Mouse (Mus musculus): ENCODE data around the gene Kctd7. TPM values are rescaled to one million over a fixed set of nuclear protein-coding genes. Genes with fewer than 3 reads are reported as not detected.

Kctd7 gene
- polyA plus RNA-seq, 1 experiment from 2014 or later, result 5.3 TPM

DNA sequence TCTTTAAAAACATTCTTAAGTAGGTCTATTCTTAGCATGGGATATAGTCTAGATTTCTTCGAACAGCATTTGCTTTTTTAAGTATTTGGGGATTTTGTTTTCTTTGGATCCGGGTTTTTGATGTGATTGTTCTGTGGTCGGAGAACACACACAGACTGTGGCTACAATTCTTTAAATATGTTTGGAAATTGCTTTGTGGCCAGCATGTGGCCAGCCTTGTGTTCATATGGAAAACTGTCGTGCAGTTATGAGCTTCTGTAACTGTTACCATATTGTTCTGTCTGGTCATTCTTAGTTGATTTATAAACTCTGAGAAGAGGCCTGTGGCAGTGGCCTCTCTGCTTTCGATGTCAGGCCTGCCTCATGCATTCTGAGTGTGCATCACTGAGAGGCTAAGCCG is 26.7 kb upstream of the Kctd7 start:
- Histone ChIP-seq H3K4me3 (ENCODE audit: low read depth, low read length) (no peak overlapping the region), H3K4me1 (ENCODE audit: control insufficient read depth, insufficient read depth, low read length) (no peaks in the 10 kb centered on the region), H3K4me2 (no peak overlapping the region), H3K27me3 (ENCODE audit: control insufficient read depth, insufficient read depth, low read length) (no peaks in the 10 kb centered on the region), H3K9me3 (ENCODE audit: control insufficient read depth, low read length) (no peaks in the 10 kb centered on the region), H3K9ac (ENCODE audit: low read length) (no peak overlapping the region), H3K36me3 (ENCODE audit: control insufficient read depth, insufficient read depth, low read length) (no peaks in the 10 kb centered on the region), H3K27ac (ENCODE audit: low read depth, low read length) (no peak overlapping the region)
- whole genome bisulfite sequencing, result 87% methylated on average over 6 of the region's 6 CpGs
- DNase-seq (ENCODE audit: low spot score, missing footprints) (no peak), ATAC-seq (ENCODE audit: low FRiP score) (no peak)

DNA sequence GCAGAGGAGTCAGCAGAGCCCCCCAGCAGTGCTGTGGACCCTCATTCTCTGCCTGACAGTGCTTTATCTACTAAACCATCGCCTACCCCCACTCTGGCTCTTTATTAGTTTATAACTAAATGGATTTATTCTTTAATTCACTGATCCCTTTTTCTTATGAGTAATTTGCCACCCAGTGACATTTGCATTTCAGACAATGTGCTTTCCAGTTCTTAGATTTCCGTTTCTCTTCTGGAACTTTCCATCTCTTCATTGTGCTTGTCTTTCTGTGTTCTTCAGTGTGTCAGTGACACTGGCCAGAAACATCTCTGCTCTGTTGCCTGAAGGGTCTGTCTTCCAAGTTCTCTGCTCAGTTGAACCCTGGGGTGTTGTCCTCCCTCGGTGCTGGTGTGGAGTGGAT is 25.4 kb upstream of the Kctd7 start:
- DNase-seq (ENCODE audit: low spot score, missing footprints) (no peak), ATAC-seq (ENCODE audit: low FRiP score) (no peak)
- 87% methylated on average over 3 of the region's 3 CpGs for WGBS
- Histone ChIP-seq H3K4me1 (ENCODE audit: control insufficient read depth, insufficient read depth, low read length) (no peaks in the 10 kb centered on the region), H3K9ac (ENCODE audit: low read length) (no peak overlapping the region), H3K4me3 (ENCODE audit: low read depth, low read length) (no peak overlapping the region), H3K9me3 (ENCODE audit: control insufficient read depth, low read length) (no peaks in the 10 kb centered on the region), H3K27me3 (ENCODE audit: control insufficient read depth, insufficient read depth, low read length) (no peaks in the 10 kb centered on the region), H3K27ac (ENCODE audit: low read depth, low read length) (no peak overlapping the region), H3K4me2 (no peak overlapping the region), H3K36me3 (ENCODE audit: control insufficient read depth, insufficient read depth, low read length) (no peaks in the 10 kb centered on the region)

DNA sequence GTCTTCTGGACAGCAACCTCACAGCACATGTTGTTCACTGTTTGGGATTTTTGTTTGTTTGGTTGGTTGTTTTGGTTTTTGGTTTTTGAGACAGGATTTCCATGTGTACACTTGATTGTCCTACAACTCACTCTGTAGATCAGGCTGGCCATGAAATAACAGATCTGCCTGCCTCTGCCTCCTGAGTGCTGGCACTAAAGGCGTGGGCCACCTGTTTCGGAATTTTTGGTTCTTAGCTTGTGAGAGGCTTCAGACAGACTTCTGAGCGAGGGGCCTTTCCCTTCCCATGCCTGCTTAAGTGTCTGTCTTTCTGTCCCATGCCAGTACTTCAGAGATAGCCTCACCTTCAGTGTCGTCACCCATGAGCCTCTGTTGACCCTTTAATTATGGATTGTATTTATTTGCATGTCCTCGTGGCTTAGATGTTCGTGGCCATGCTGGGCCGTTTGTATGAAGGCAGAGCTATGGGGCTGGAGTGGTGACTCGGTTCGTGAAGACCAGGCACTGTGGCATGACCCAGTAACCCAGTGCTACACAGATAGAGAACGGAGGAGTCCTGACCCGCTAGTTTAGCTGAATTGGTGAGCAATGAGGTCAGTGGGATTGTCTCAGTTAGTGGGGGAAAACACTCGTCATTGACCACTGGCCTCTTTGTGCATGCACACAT is 24.5 kb upstream of the Kctd7 start:
- H3K36me3 ChIP-seq (ENCODE audit: control insufficient read depth, insufficient read depth, low read length), result no peaks in the 10 kb centered on the region
- H3K4me3 ChIP-seq (ENCODE audit: low read depth, low read length), result no peak overlapping the region
- ATAC-seq (ENCODE audit: low FRiP score) (no peak), DNase-seq (ENCODE audit: low spot score, missing footprints) (no peak)
- H3K27me3 ChIP-seq (ENCODE audit: control insufficient read depth, insufficient read depth, low read length), result no peaks in the 10 kb centered on the region
- H3K4me2 ChIP-seq, result no peak overlapping the region
- WGBS, result 89% methylated on average over 12 of the region's 12 CpGs
- no peak overlapping the region for H3K27ac ChIP-seq (ENCODE audit: low read depth, low read length)
- no peaks in the 10 kb centered on the region for H3K4me1 ChIP-seq (ENCODE audit: control insufficient read depth, insufficient read depth, low read length)
- no peaks in the 10 kb centered on the region for H3K9me3 ChIP-seq (ENCODE audit: control insufficient read depth, low read length)
- no peak overlapping the region for H3K9ac ChIP-seq (ENCODE audit: low read length)

DNA sequence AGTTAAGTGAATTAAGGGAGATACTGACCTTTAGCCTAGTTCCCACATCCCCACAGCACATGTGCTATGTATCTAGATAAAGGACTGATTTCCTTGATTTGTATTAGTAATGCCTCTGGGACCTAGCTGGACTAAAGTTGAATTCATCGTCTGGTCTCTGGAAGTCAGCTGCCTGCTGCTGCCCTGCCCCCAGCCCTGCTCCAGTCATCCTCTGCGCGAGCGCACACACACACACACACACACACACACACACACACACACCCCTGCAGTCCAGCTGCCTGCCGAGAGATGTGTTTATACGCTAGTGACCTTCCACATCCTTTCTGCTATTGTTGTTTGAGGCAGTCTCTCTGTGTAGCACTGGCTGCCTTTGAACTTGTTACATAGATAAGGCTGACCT is 23.8 kb upstream of the Kctd7 start:
- no peak for ATAC-seq (ENCODE audit: low FRiP score)
- Histone ChIP-seq H3K27ac (ENCODE audit: low read depth, low read length) (no peak overlapping the region), H3K4me2 (no peak overlapping the region), H3K36me3 (ENCODE audit: control insufficient read depth, insufficient read depth, low read length) (no peaks in the 10 kb centered on the region), H3K9me3 (ENCODE audit: control insufficient read depth, low read length) (no peaks in the 10 kb centered on the region), H3K4me3 (ENCODE audit: low read depth, low read length) (no peak overlapping the region), H3K27me3 (ENCODE audit: control insufficient read depth, insufficient read depth, low read length) (no peaks in the 10 kb centered on the region), H3K4me1 (ENCODE audit: control insufficient read depth, insufficient read depth, low read length) (no peaks in the 10 kb centered on the region), H3K9ac (ENCODE audit: low read length) (no peak overlapping the region)
- WGBS, result 71% methylated on average over 6 of the region's 6 CpGs
- DNase-seq (ENCODE audit: low spot score, missing footprints), result no peak

DNA sequence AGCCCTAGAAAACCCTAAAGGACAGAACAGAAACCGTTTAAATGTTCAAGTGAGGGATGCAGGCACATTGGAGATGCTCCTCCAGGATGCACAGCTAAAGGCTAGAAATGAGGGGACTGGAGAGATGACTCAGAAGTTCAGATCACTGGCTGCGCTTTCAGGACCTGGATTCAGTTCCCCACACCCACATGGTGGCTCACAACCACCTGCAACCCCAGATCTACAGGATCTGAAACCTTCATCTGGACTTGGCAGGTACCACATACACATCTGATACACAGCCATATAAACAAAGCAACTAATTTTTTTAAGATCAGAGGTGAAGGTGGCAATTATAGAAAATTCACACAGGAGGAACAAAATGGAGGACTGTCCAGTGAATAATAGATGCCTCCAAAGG is 22.3 kb upstream of the Kctd7 start:
- Histone ChIP-seq H3K4me1 (ENCODE audit: control insufficient read depth, insufficient read depth, low read length) (no peaks in the 10 kb centered on the region), H3K4me3 (ENCODE audit: low read depth, low read length) (no peak overlapping the region), H3K4me2 (no peak overlapping the region), H3K27me3 (ENCODE audit: control insufficient read depth, insufficient read depth, low read length) (no peaks in the 10 kb centered on the region), H3K9me3 (ENCODE audit: control insufficient read depth, low read length) (no peaks in the 10 kb centered on the region), H3K27ac (ENCODE audit: low read depth, low read length) (no peak overlapping the region), H3K36me3 (ENCODE audit: control insufficient read depth, insufficient read depth, low read length) (no peaks in the 10 kb centered on the region), H3K9ac (ENCODE audit: low read length) (no peak overlapping the region; the same call in 1 of the 2 replicates)
- no peak for DNase-seq (ENCODE audit: low spot score, missing footprints)
- ATAC-seq (ENCODE audit: low FRiP score), result no peak
- 83% methylated on average over 2 of the region's 2 CpGs for WGBS

DNA sequence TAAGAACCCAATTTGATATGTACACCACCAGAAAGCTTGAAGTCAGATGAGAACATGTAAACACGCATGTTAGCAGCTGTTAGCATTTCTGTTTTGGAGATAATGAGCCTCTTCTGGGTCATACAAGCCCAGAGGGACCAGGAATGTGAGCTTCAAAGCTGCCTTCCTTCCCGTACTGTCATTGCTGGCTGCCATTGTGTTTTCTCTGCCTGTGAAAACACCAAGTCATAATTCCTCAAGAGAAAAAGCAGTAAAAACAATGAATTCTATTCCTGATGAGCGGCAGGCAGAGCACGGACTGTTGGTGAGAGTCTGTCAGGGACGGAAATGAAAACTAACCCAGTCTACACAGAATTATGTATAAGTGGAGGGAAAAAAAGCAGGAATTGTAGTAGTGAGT is 20.4 kb upstream of the Kctd7 start:
- H3K36me3 ChIP-seq (ENCODE audit: control insufficient read depth, insufficient read depth, low read length), result no peaks in the 10 kb centered on the region
- DNase-seq (ENCODE audit: low spot score, missing footprints), result no peak
- H3K4me3 ChIP-seq (ENCODE audit: low read depth, low read length), result no peak overlapping the region
- no peak for ATAC-seq (ENCODE audit: low FRiP score)
- no peaks in the 10 kb centered on the region for H3K27me3 ChIP-seq (ENCODE audit: control insufficient read depth, insufficient read depth, low read length)
- no peaks in the 10 kb centered on the region for H3K9me3 ChIP-seq (ENCODE audit: control insufficient read depth, low read length)
- H3K27ac ChIP-seq (ENCODE audit: low read depth, low read length), result no peak overlapping the region
- no peaks in the 10 kb centered on the region for H3K4me1 ChIP-seq (ENCODE audit: control insufficient read depth, insufficient read depth, low read length)
- H3K4me2 ChIP-seq, result no peak overlapping the region
- no peak overlapping the region for H3K9ac ChIP-seq (ENCODE audit: low read length)
- WGBS, result 88% methylated on average over 5 of the region's 5 CpGs

DNA sequence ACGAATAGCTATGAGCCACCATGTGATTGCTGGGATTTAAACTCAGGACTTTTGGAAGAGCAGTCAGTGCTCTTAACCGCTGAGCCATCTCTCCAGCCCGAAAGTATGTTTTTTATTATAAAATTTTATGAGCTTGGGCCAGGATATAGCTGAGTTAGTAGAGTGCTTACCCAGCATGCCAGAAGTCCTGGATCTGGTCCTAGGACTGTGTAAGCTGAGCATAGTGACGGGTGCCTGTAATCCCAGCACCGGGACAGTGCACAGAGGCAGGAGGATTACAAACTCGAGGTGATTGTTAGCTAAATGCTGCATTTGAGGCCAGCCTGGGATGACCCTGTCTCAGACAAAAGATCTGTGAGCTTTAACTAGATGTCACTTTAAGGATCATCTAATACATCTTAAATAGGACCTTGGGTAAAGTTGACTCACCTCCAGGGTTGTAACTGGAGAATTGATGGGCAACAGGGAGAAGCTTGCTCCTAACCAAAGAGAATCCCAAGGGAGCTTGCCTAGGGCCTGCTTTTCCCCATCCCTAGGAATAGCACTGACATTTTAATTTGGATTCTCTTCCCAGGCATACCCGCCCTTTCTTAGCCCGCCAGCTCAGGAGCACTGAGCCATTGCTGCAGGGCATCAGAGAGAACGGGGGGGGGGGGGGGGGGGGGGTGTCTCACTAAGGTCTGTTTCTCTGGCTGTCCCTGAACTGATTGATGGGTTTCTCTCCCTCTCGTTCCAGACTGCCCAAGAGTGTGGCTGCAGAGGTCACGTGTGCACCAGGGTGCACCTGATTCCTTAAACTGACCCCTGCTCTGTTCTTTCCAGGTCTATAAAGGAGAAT is 15.8 kb upstream of the Kctd7 start:
- 74% methylated on average over 11 of the region's 11 CpGs for WGBS
- Histone ChIP-seq H3K9ac (ENCODE audit: low read length) (no peak overlapping the region), H3K9me3 (ENCODE audit: control insufficient read depth, low read length) (no peaks in the 10 kb centered on the region), H3K4me1 (ENCODE audit: control insufficient read depth, insufficient read depth, low read length) (no peaks in the 10 kb centered on the region), H3K27me3 (ENCODE audit: control insufficient read depth, insufficient read depth, low read length) (no peaks in the 10 kb centered on the region), H3K4me2 (no peak overlapping the region), H3K27ac (ENCODE audit: low read depth, low read length) (no peak overlapping the region), H3K36me3 (ENCODE audit: control insufficient read depth, insufficient read depth, low read length) (no peaks in the 10 kb centered on the region), H3K4me3 (ENCODE audit: low read depth, low read length) (no peak overlapping the region)
- ATAC-seq (ENCODE audit: low FRiP score) (no peak), DNase-seq (ENCODE audit: low spot score, missing footprints) (no peak)

DNA sequence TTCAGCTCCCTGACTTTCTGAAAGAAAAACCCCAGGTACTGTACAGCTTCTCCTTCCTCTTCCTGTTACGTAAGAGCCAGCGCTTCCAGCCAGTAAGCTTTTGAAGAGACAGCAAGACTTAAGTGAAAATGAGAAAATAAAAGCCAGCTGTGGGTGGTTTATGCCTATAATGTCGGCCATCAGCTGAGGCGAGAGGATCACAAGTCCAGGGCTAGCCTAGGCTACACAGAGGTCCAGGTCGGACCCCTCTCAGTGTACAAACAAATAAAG is 15.2 kb upstream of the Kctd7 start:
- 92% methylated on average over 5 of the region's 5 CpGs for WGBS
- no peak overlapping the region for H3K9ac ChIP-seq (ENCODE audit: low read length)
- DNase-seq (ENCODE audit: low spot score, missing footprints) (no peak), ATAC-seq (ENCODE audit: low FRiP score) (no peak)
- H3K4me2 ChIP-seq, result no peak overlapping the region
- no peaks in the 10 kb centered on the region for H3K9me3 ChIP-seq (ENCODE audit: control insufficient read depth, low read length)
- no peak overlapping the region for H3K4me3 ChIP-seq (ENCODE audit: low read depth, low read length)
- no peaks in the 10 kb centered on the region for H3K36me3 ChIP-seq (ENCODE audit: control insufficient read depth, insufficient read depth, low read length)
- H3K4me1 ChIP-seq (ENCODE audit: control insufficient read depth, insufficient read depth, low read length), result no peaks in the 10 kb centered on the region
- no peak overlapping the region for H3K27ac ChIP-seq (ENCODE audit: low read depth, low read length)
- no peaks in the 10 kb centered on the region for H3K27me3 ChIP-seq (ENCODE audit: control insufficient read depth, insufficient read depth, low read length)

DNA sequence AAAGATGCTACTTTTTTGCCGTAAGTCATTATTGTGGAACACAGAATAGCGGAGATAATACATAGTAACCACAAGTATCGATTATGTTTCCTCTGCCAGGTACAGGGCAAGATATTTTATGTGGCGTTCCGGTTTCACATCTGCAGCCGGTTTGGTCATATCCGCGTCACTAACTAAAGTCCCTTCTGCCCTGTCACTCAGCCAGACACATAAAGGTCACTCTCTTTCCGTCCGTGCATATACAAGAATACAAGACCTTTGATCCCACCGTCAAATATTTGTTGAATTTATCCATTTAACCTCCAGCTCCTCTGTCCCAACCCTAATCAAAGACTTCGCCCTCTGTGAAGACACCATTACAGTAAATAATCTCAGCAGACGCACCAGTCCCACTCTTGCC is 8.1 kb upstream of the Kctd7 start:
- Histone ChIP-seq H3K27ac (ENCODE audit: low read depth, low read length) (no peak overlapping the region), H3K36me3 (ENCODE audit: control insufficient read depth, insufficient read depth, low read length) (no peaks in the 10 kb centered on the region), H3K27me3 (ENCODE audit: control insufficient read depth, insufficient read depth, low read length) (no peaks in the 10 kb centered on the region), H3K9me3 (ENCODE audit: control insufficient read depth, low read length) (no peaks in the 10 kb centered on the region), H3K9ac (ENCODE audit: low read length) (no peak overlapping the region), H3K4me3 (ENCODE audit: low read depth, low read length) (no peak overlapping the region), H3K4me1 (ENCODE audit: control insufficient read depth, insufficient read depth, low read length) (no peaks in the 10 kb centered on the region), H3K4me2 (no peak overlapping the region)
- DNase-seq (ENCODE audit: low spot score, missing footprints) (no peak), ATAC-seq (ENCODE audit: low FRiP score) (no peak)
- WGBS, result 94% methylated on average over 13 of the region's 13 CpGs
